Mouse (Mus musculus) forebrain, embryonic 10.5 days (tissue): Measurements from ENCODE around the gene 1700088E04Rik. TPM values are rescaled to one million over a fixed set of nuclear protein-coding genes. Genes with fewer than 3 reads are reported as not detected.

Experiments used
- DNase-seq: peaks from one replicate; pipeline ENCODE4 v3.0.0-alpha.2; 2017; ENCODE audit warnings: low spot score; ENCODE audit errors: extremely low spot score
- H3K27ac ChIP-seq: fragments of 300-500 bp; sonication (generic); 2 replicates; pipeline ENCODE4 v1.5.1; 2016; ENCODE audit warnings: mild to moderate bottlenecking
- H3K27me3 ChIP-seq: fragments of 300-500 bp; sonication (generic); 2 replicates; pipeline ENCODE4 v1.6.1; 2016; ENCODE audit warnings: mild to moderate bottlenecking; ENCODE audit not compliant: poor library complexity, severe bottlenecking
- H3K36me3 ChIP-seq: fragments of 300-500 bp; sonication (generic); replicated peaks from 2 replicates; pipeline ENCODE4 v1.6.1; 2016; ENCODE audit warnings: mild to moderate bottlenecking, moderate library complexity
- H3K4me1 ChIP-seq: fragments of 300-500 bp; sonication (generic); 2 replicates; pipeline ENCODE4 v1.6.1; 2016
- H3K4me3 ChIP-seq: fragments of 300-500 bp; sonication (generic); 2 replicates; pipeline ENCODE4 v1.5.1; 2016; ENCODE audit warnings: mild to moderate bottlenecking, moderate library complexity
- H3K9me3 ChIP-seq: fragments of 300-500 bp; sonication (generic); 2 replicates; pipeline ENCODE4 v1.6.1; 2016; ENCODE audit warnings: mild to moderate bottlenecking, moderate library complexity
- WGBS: fragments of 180-500 bp; shearing (Covaris S2); methylation state at CpG from one replicate; pipeline ENCODE4 v1.1.7; 2016; 5-methylcytosine and 5-hydroxymethylcytosine counted together
- polyA plus RNA-seq: library from polyadenylated mRNA; unstranded; fragments of >200 nt; fragmentation: Nextera tagmentation; extraction: Ambion mirVana; gene quantifications from 2 replicates; pipeline ENCODE4 v1.2.1, GENCODE M21; 2016

The 1700088E04Rik gene
- polyA plus RNA-seq, 1 experiment from 2014 or later = 6.9 TPM

DNA sequence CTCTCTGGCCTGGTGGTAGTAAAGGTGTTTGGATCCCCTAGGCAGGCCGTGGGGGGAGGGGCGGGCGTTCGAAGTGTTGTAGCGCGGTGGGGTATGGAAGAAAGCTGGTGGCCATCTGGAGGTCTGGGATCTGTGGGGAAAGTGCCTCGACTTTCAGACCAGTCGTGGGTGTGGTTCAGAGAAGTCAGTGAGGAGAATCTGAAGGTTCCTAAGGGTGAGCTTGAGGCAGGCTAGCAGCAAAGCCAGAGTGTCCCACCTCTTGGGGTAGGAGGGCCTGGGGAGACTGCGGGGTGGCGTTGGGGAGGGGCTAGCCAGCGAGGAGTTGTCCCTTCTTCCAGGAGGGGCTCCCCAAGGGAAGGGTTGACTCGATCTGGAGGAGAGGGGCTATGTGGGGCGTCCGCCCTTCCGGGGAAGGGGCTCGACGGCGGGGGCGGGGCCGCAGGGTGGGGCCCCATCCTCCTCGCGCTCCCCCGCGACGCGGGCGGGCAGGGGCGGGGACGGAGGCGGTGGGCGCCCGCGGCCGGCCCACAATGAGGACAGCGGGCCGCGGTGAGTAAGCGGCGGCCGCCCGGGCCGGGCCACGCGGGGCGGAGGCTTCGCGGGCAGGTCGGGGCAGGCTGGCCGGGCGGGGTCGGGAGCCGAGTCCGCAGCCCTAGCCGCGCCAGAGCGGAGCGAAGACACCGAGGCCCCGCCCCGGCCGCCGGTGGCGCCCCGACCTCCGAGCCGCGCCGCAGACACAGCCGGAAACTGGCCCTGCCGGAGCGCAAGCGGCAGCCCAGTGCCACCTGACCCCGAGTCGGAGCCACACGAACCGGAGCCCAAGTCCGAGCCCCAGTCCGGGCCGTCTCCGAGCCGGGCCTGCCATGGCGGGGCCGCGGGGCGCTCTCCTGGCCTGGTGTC lies 32.4 kb downstream of the 1700088E04Rik start, which contains the start of gene Micall1:
Micall1 (plus strand) TSS at position 478 of the 900 bp plus-strand sequence.
- peaks cover 37% of the 10 kb centered on the region for H3K27me3 ChIP-seq
- 1% methylated on average over 82 of the region's 85 CpGs for WGBS
- H3K4me1 ChIP-seq = peaks cover 32% of the 10 kb centered on the region
- peak; percentile 59 for DNase-seq
- peak within 1 kb of the TSS; percentile 90 for H3K4me3 ChIP-seq
- peak within 1 kb of the TSS; percentile 92 for H3K27ac ChIP-seq
- H3K9me3 ChIP-seq = no peaks in the 10 kb centered on the region
- peaks cover 6% of the 10 kb centered on the region for H3K36me3 ChIP-seq

DNA sequence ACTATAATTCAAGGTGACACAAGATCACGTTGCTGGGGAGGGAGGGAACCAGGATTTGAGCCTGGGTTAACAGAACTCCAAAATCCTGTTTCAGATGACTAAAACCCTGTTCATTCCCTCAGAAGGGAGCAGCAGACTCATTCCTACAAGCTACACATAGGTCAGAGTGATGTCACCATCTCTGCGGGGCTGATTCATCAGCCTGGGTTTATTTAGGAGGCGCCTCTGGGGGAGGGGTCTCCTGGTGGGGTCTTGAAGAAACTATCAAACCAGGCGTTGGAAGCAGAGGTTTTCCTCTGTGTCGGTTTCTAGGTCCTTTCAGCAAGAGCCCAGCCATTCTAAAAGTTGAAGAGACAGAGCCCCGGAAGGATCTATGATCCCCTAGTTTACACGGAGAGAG lies 33.1 kb downstream of the 1700088E04Rik start:
- Histone ChIP-seq H3K36me3 (peaks cover 5% of the 10 kb centered on the region), H3K9me3 (no peaks in the 10 kb centered on the region), H3K27me3 (peaks cover 37% of the 10 kb centered on the region), H3K4me3 (peak overlapping the region; percentile 90), H3K4me1 (peaks cover 32% of the 10 kb centered on the region), H3K27ac (peak overlapping the region; percentile 92)
- DNase-seq = no peak
- 25% methylated on average over 7 of the region's 7 CpGs for WGBS

DNA sequence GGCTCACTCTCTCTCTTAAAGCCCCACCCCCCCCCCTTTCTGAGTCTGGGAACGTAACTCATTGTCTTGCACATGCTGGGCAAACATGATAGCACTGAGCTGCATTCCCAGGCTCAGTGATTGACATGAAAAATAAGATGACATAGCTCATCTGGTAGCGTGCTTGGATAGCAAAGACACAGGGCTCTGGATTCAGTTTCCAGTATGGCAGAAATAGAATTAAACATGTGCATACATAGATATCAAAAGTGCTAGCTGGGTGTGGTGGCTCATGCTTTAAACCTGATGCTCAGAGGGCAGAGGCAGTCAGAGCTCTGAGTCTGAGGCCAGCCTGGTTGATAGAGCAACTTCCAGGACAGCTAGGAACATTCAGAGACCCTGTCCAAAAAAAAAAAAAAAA lies 35.2 kb downstream of the 1700088E04Rik start:
- peaks cover 42% of the 10 kb centered on the region for H3K4me1 ChIP-seq
- WGBS = 60% methylated on average over 2 of the region's 2 CpGs
- no peak overlapping the region for H3K27ac ChIP-seq
- no peak overlapping the region for H3K4me3 ChIP-seq
- no peak for DNase-seq
- no peaks in the 10 kb centered on the region for H3K9me3 ChIP-seq
- H3K27me3 ChIP-seq = peaks cover 28% of the 10 kb centered on the region
- no peaks in the 10 kb centered on the region for H3K36me3 ChIP-seq

DNA sequence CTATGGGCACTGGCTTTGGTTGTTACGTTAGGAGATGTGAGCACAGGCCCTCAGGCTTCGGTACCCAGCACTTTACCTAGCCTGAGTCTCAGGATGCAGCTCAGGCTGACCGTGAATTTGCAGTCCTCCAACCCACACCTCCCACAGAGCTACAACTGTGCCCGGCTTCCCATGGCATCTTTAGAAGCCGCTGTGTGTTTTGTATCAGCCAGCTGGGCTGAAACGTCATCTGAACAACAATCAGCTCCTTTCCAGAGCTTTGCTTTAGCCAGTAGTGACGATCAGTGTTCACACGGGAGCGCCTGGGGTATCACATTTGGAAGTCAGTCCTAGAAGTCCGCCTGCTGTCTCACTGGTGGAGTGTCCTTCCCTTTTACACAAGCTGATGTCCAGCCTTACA lies 37.8 kb downstream of the 1700088E04Rik start:
- no peak for DNase-seq
- H3K27me3 ChIP-seq = peaks cover 12% of the 10 kb centered on the region
- H3K9me3 ChIP-seq = no peaks in the 10 kb centered on the region
- H3K27ac ChIP-seq = no peak overlapping the region
- H3K4me3 ChIP-seq = no peak overlapping the region
- H3K36me3 ChIP-seq = no peaks in the 10 kb centered on the region
- WGBS = 78% methylated on average over 10 of the region's 10 CpGs
- peaks cover 31% of the 10 kb centered on the region for H3K4me1 ChIP-seq

DNA sequence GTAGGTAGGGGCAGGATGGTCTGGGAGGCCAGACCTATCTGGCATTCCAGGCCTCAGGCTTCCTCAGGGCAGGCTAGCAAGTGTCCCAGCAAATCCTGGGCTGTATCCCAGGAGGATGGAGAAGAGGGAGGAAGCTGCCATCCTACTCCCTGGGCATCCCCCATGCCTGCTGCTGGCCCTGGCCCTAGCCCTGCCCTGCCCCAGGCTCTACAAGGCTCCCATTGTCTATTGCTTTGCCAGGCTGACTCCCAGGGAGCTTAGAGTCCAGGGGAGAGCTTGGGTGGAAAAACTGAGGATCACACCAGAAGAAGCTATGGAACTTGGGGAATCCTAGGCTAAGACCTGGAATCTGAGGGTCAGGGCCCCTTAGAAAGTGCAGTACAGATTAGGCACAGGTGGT lies 39.5 kb downstream of the 1700088E04Rik start:
- peaks cover 2% of the 10 kb centered on the region for H3K36me3 ChIP-seq
- no peak for DNase-seq
- H3K4me1 ChIP-seq = peaks cover 39% of the 10 kb centered on the region
- no peaks in the 10 kb centered on the region for H3K9me3 ChIP-seq
- H3K27me3 ChIP-seq = no peaks in the 10 kb centered on the region
- H3K27ac ChIP-seq = peak overlapping the region; percentile 30; the same call in 1 of the 2 replicates
- H3K4me3 ChIP-seq = no peak overlapping the region

DNA sequence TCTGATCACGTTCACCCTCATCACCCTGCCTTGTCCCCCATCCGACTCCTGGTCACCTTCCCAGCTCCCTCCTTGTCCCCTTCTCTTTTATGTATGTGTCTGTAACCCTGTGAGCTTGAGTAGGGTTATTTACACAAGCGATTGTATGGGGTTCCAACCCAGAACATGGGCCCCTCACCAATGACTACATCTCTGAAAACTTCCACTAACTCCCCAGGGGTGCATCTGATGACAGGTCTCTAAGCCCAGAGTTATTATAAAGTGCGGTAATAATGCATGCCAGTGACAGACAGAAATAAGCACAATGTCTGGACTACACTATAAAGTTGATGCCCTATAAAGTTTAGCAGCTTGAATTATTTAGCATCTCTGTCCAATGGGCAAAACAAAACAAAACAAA lies 40.7 kb downstream of the 1700088E04Rik start:
- H3K4me1 ChIP-seq = peaks cover 43% of the 10 kb centered on the region
- no peak for DNase-seq
- H3K36me3 ChIP-seq = peaks cover 14% of the 10 kb centered on the region
- H3K9me3 ChIP-seq = no peaks in the 10 kb centered on the region
- H3K4me3 ChIP-seq = no peak overlapping the region
- no peaks in the 10 kb centered on the region for H3K27me3 ChIP-seq
- no peak overlapping the region for H3K27ac ChIP-seq
- 83% methylated on average over 4 of the region's 4 CpGs for WGBS

DNA sequence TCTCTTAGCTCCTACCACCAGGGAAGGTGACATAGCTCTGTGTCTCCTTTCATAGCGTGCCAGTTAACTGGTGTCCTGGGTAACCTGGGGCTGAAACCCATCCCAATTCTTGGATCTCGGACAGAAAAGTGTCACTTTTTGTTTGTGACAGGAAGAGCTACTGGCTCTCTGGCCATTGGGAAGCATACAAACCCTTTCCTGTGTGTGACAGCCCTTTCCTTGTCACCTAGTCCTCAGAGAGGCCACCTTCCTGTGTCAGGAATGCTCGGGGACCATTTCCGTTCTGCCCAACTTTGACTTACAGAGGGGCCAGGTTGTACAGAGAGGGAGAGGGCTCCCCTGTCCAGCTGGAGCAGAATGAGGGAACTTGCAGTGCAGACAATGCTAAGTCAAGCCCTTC lies 41.6 kb downstream of the 1700088E04Rik start:
- 69% methylated on average over 4 of the region's 4 CpGs for WGBS
- Histone ChIP-seq H3K4me3 (no peak overlapping the region), H3K4me1 (peaks cover 43% of the 10 kb centered on the region), H3K36me3 (peaks cover 23% of the 10 kb centered on the region), H3K27ac (0 out of 2 replicates have a peak overlapping the region, but pooled peaks have one; percentile 21), H3K9me3 (no peaks in the 10 kb centered on the region), H3K27me3 (no peaks in the 10 kb centered on the region)
- no peak for DNase-seq

DNA sequence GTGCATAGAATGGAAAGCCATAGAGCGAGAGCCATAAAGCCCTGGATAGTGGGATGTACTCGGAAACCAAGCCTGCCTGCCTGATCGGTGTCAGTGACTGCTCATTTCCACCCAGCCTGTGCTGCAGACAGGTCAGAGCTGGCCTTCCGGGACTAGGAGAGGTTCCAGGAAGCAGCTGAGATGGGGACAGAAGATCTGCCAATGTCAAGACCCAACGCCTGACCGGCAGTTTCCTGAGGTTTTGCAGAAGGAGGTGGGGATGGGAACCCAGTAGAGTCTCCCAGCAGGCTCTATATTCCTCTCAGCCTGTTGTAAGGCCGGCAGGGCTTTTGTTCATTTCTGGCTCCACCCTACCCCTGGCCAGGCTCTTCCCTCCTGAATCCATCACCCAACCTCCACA lies 42.2 kb downstream of the 1700088E04Rik start:
- H3K4me3 ChIP-seq = no peak overlapping the region
- H3K36me3 ChIP-seq = peaks cover 29% of the 10 kb centered on the region
- 58% methylated on average over 7 of the region's 7 CpGs for WGBS
- no peaks in the 10 kb centered on the region for H3K27me3 ChIP-seq
- no peaks in the 10 kb centered on the region for H3K9me3 ChIP-seq
- DNase-seq = no peak
- H3K4me1 ChIP-seq = peaks cover 43% of the 10 kb centered on the region
- 0 out of 2 replicates have a peak overlapping the region, but pooled peaks have one; percentile 21 for H3K27ac ChIP-seq

DNA sequence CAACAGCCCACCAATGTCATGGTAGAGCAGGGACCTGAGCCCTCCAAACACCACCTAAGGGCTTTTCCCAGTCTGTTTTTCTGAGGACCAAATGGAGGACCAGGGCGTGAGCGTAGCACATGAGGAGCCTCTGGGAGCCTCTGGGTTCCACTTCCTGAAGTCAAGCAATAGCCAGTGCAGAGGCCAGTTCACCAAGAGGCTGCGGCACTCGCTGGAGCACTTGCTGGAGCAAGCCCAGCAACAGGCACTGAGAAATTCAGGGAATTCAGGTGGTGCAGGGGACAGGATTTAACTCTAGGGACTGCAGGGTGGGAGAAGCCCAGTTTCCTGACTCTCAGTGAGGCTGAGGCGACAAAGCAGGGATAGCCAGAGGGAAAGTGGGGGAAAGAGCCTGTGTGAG lies 42.8 kb downstream of the 1700088E04Rik start:
- Histone ChIP-seq H3K36me3 (peaks cover 35% of the 10 kb centered on the region), H3K4me3 (no peak overlapping the region), H3K27me3 (no peaks in the 10 kb centered on the region), H3K27ac (no peak overlapping the region), H3K9me3 (no peaks in the 10 kb centered on the region), H3K4me1 (peaks cover 43% of the 10 kb centered on the region)
- WGBS = 72% methylated on average over 5 of the region's 5 CpGs
- no peak for DNase-seq

DNA sequence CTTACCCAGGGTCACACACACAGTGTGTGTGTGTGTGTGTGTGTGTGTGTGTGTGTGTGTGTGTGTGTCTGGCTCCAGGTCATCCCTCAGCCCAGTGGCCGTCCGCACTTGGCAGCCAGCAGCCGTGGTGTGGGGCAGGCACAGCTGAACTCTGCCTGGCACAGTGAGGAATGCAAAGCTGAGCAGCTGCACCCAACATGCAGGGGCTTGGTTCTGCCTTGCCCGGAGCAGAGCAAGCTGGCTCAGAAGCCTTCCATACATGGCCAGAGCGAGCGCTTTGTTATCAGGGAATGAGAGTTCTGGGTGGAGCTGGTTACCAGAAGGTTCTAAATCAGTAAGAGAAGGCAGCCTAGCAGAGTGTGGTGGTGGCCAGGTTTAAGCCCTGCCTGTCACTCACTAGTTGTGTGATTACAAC lies 43.4 kb downstream of the 1700088E04Rik start:
- Histone ChIP-seq H3K27ac (peak overlapping the region; percentile 30; the same call in 1 of the 2 replicates), H3K4me1 (peaks cover 43% of the 10 kb centered on the region)
- DNase-seq = no peak

DNA sequence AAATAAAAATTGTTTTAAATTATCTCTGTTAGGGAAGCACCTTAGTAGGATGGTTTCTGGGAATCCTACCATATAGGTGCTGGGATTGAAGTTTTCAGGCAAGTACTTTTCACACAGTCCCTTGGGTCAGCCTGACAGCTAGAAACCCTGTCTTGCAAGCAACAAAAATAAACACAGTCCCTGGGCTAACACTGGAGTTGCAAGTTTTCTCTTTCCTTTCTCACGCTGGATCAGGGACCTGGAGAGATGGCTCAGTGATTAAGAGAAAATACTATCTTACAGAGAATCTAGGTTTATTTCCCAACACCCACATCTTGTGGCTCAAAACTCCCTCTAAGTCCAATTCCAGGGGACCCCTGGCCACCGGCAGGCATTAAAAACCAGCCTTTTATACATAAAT lies 43.9 kb downstream of the 1700088E04Rik start:
- no peak overlapping the region for H3K27ac ChIP-seq
- 44% methylated on average over 2 of the region's 2 CpGs for WGBS
- no peaks in the 10 kb centered on the region for H3K9me3 ChIP-seq
- H3K27me3 ChIP-seq = no peaks in the 10 kb centered on the region
- no peak overlapping the region for H3K4me3 ChIP-seq
- peaks cover 43% of the 10 kb centered on the region for H3K4me1 ChIP-seq
- no peak for DNase-seq
- peaks cover 46% of the 10 kb centered on the region for H3K36me3 ChIP-seq

More for the DNA sequence above, 43.4 kb downstream of the 1700088E04Rik start:
- H3K27me3 ChIP-seq = no peaks in the 10 kb centered on the region
- peaks cover 41% of the 10 kb centered on the region for H3K36me3 ChIP-seq
- WGBS = 69% methylated on average over 6 of the region's 6 CpGs
- H3K9me3 ChIP-seq = no peaks in the 10 kb centered on the region
- H3K4me3 ChIP-seq = no peak overlapping the region; the same call in 1 of the 2 replicates

DNA sequence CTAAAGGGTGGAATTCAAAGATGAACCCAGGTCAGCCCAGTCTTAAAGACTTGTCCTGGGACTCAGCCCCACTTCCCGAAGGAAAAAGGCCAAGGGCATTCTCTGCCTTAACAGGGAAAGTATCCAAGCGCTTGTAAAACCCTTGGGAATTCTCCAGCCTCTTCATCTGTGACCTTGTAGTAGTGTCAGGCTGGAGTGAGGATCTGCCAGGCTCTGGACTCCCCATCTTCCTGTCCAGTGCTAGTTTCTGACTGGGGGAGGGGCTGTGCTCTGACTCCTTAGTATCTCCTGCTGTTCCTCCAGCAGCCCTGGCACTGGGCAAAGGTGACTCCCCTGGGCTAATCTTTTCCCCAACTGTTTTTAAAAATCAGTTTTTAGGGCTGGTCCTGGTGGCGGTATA lies 44.5 kb downstream of the 1700088E04Rik start:
- Histone ChIP-seq H3K27me3 (no peaks in the 10 kb centered on the region), H3K4me3 (no peak overlapping the region), H3K27ac (no peak overlapping the region), H3K36me3 (peaks cover 52% of the 10 kb centered on the region), H3K9me3 (no peaks in the 10 kb centered on the region), H3K4me1 (peaks cover 39% of the 10 kb centered on the region)
- DNase-seq = no peak
- WGBS = 78% methylated on average over 3 of the region's 3 CpGs

DNA sequence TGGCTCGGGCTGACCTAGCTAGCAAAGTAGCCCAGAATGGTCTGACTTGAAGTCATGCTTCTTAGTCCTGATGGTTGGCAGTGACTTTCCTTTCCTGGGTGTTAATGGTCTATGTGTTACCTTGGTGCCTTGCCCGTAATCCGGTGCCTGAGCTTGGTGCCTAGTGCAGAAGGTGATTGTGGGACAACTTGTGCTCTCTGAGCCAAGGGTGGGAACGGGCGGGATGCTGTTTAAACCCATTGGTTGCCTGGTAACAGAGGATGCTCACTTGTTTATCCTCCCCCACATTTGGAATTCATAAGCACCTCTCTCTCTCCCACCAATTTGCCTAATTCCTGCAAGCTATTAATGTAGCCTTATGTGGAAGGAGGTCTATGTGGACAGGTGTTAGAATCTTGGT lies 45.6 kb downstream of the 1700088E04Rik start:
- no peak overlapping the region for H3K4me3 ChIP-seq
- no peak overlapping the region for H3K27ac ChIP-seq
- WGBS = 93% methylated on average over 5 of the region's 5 CpGs
- no peaks in the 10 kb centered on the region for H3K27me3 ChIP-seq
- peaks cover 32% of the 10 kb centered on the region for H3K4me1 ChIP-seq
- no peak for DNase-seq
- no peaks in the 10 kb centered on the region for H3K9me3 ChIP-seq
- H3K36me3 ChIP-seq = peaks cover 63% of the 10 kb centered on the region
